Mouse (Mus musculus) gastrocnemius, postnatal 10 days (tissue): ENCODE results near the gene Rora. TPM values are rescaled to one million over a fixed set of nuclear protein-coding genes. Genes with fewer than 3 reads are reported as not detected.

Source experiments
- DNase-seq: peaks from one replicate; pipeline ENCODE4 v3.0.0; 2021; ENCODE audit warnings: mixed read lengths
- total RNA-seq, 2 experiments: library from RNA; stranded (reverse); gene quantifications; 2 replicates each; pipeline ENCODE4 v1.2.3; 2021

Rora gene
- total RNA-seq, 2 experiments from 2014 or later = 56.0 to 63.5 TPM

GRCm38 (mm10) chr9:69430531-69430930 is 776.9 kb downstream of the Rora start:
- DNase-seq = no peak

- no peak for DNase-seq
Observed at GRCm38 (mm10) chr9:69431863-69432555, 778.4 kb downstream of the Rora start.

DNA sequence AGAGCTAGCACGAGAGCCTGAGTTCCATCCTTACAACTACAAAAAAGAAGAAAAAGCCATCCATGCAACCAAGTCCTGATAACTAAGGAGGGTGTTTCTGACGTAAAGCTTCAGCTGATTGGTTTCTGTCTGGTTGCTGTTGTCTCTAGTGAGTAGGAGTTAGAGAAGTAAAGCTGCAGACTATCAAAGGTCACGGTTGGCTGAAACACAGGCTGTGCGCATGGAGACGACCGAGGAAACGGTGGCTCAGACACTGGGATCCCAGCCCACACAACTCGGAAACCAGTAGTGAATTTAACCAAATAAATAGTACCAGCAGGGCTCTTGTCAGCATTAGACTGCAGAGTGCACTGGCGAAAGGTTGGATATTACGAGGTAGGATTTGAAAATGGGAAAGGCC is 781.6 kb downstream of the Rora start:
- DNase-seq = no peak

- no peak for DNase-seq
Observed at GRCm38 (mm10) chr9:69435662-69436061, 782.1 kb downstream of the Rora start.
